Mouse (Mus musculus): ENCODE measurements around the gene Serpine3. TPM values are rescaled to one million over a fixed set of nuclear protein-coding genes. Genes with fewer than 3 reads are reported as not detected.

Gene Serpine3
- total RNA-seq, 2 experiments from 2014 or later = not detected

DNA sequence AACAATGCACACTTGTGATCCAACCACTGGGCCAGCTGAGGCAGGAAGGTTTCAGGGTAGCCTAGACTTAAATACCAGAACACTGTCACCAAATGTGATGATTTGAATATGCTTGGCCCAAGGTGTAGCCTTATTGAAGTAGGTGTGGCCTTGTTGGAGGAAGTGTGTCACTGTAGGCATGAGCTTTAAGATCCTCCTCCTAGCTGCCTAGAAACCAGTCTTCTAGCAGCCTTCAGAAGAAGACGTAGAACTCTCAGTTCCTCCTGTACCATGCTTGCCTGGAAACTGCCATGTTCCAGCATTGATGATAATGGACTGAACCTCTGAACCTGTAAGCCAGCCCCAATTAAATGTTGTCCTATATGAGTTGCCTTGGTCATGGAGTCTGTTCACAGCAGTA, 72.2 kb downstream of the Serpine3 start:
- no peak for DNase-seq (ENCODE audit: extremely low spot score in 1 of 2, low spot score in 1 of 2)

Other genes starting within 250 kb of the Serpine3 start
- under 1 TPM in 1 of 2 experiments, not detected in 1; 0.39 TPM for gene Gucy1b2, start 207.4 kb upstream of the Serpine3 start, total RNA-seq (2021)
- gene Fam124a, start 107.9 kb upstream of the Serpine3 start, total RNA-seq (2021) = 10 to 100 TPM; 11.0 to 15.8 TPM
- gene Gm4131, start 96.7 kb upstream of the Serpine3 start, total RNA-seq (2021) = not detected
- gene Ints6, start 97.5 kb downstream of the Serpine3 start, total RNA-seq (2021) = 10 to 100 TPM; 44.4 to 46.0 TPM
- gene Wdfy2, start 174.0 kb downstream of the Serpine3 start, total RNA-seq (2021) = 10 to 100 TPM; 14.1 to 16.5 TPM

Data from layer of hippocampus, postnatal 25 days (tissue).